Mouse (Mus musculus): ENCODE results near the gene Pkd1l2. TPM values are rescaled to one million over a fixed set of nuclear protein-coding genes. Genes with fewer than 3 reads are reported as not detected.

The Pkd1l2 gene
- polyA plus RNA-seq, 1 experiment: 0.09 TPM

DNA sequence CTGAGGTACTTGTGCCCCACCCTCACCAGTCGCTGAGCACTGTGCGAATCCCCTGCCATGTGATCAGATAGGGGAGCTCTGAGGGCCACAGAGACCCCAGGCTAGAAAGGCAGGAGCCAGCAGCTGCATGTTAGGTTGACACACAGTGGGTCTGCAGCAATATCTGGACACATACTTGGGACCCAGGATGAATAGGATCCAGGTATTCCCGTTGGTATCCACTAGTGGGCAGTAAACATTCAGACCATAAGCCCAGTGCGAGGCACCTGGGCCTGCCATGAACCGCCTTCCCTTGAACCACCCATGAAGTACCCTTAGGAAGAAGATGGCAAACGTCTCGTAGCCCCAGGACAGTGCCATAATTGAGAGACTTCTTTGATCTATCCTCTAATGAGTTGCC, 32.8 kb downstream of the Pkd1l2 start:
- Histone ChIP-seq H3K36me3 (ENCODE audit: control insufficient read depth, insufficient read depth, low read length) (no peaks in the 10 kb centered on the region), H3K4me3 (ENCODE audit: extremely low read depth, insufficient read depth, insufficient read length) (no peak overlapping the region), H3K27me3 (ENCODE audit: control insufficient read depth, insufficient read depth, low read length) (no peaks in the 10 kb centered on the region), H3K4me1 (ENCODE audit: control insufficient read depth, insufficient read depth, insufficient read length) (peaks cover 12% of the 10 kb centered on the region; the same call in 1 of the 2 replicates), H3K27ac (ENCODE audit: insufficient read depth, low read length) (no peak overlapping the region)
- 73% methylated on average over 7 of the region's 7 CpGs for WGBS
- TF ChIP-seq POLR2A (IDR thresholded peaks at IDR 0.05; ENCODE audit: low read depth, low read length) (no peak), CTCF (IDR thresholded peaks at IDR 0.05; ENCODE audit: extremely low read depth, insufficient read depth, insufficient read length, insufficient replicate concordance) (no peak)
- no peak for DNase-seq (ENCODE audit: low read depth in 1 of 2, low spot score in 2 of 2)

DNA sequence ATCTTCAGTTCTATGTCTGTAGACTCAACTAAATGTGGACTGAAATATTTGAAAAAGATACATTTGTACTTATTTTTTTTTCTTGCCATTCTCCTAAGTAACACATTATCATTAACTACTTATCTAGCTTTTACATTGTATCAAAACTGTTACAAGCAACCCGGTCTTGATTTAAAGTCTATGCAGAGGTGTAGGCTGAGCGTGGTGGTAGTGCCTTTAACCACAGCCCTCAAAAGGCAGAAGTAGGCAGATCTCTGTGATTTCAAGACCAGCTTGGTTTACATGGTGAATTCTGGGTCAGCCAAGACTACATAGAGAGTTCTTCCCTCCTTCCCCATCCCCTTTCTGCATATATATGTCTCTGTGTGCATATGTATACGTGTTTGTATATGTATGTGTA, 38.7 kb downstream of the Pkd1l2 start:
- WGBS: 46% methylated on average over 3 of the region's 3 CpGs
- TF ChIP-seq CTCF (IDR thresholded peaks at IDR 0.05; ENCODE audit: extremely low read depth, insufficient read depth, insufficient read length, insufficient replicate concordance) (no peak), POLR2A (IDR thresholded peaks at IDR 0.05; ENCODE audit: low read depth, low read length) (no peak)
- Histone ChIP-seq H3K4me3 (ENCODE audit: extremely low read depth, insufficient read depth, insufficient read length) (no peak overlapping the region), H3K4me1 (ENCODE audit: control insufficient read depth, insufficient read depth, insufficient read length) (peaks cover 4% of the 10 kb centered on the region; the same call in 1 of the 2 replicates), H3K27ac (ENCODE audit: insufficient read depth, low read length) (no peak overlapping the region), H3K36me3 (ENCODE audit: control insufficient read depth, insufficient read depth, low read length) (no peaks in the 10 kb centered on the region), H3K27me3 (ENCODE audit: control insufficient read depth, insufficient read depth, low read length) (no peaks in the 10 kb centered on the region)
- DNase-seq (ENCODE audit: low read depth in 1 of 2, low spot score in 2 of 2): no peak

DNA sequence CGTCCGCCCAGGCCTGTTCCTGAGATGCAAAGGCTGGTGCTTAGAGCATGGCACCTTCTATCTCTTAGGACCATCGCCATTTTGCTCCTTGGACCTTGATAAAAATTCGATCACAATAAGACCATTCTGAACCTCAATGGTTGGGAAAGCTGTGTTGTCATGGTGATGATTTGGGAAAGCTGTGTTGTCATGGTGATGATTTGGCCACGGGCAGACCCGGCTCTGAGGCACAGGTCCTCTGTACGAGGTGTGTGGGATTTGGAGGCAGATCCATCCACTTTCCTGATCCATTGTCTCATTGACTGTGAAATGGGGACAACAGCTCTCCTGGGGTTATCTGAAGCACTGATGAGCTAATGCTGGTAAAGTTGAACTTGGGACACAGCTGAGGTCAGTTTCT, 42.4 kb downstream of the Pkd1l2 start:
- no peak overlapping the region for H3K27ac ChIP-seq (ENCODE audit: insufficient read depth, low read length)
- no peaks in the 10 kb centered on the region for H3K4me1 ChIP-seq (ENCODE audit: control insufficient read depth, insufficient read depth, insufficient read length)
- no peak for TF ChIP-seq POLR2A (IDR thresholded peaks at IDR 0.05; ENCODE audit: low read depth, low read length)
- TF ChIP-seq CTCF (IDR thresholded peaks at IDR 0.05; ENCODE audit: extremely low read depth, insufficient read depth, insufficient read length, insufficient replicate concordance): no peak
- no peak for DNase-seq (ENCODE audit: low read depth in 1 of 2, low spot score in 2 of 2)
- no peaks in the 10 kb centered on the region for H3K36me3 ChIP-seq (ENCODE audit: control insufficient read depth, insufficient read depth, low read length)
- 85% methylated on average over 7 of the region's 7 CpGs for WGBS
- H3K4me3 ChIP-seq (ENCODE audit: extremely low read depth, insufficient read depth, insufficient read length): no peak overlapping the region
- no peaks in the 10 kb centered on the region for H3K27me3 ChIP-seq (ENCODE audit: control insufficient read depth, insufficient read depth, low read length)

- no peak overlapping the region for H3K27ac ChIP-seq (ENCODE audit: insufficient read depth, low read length)
- DNase-seq (ENCODE audit: low read depth in 1 of 2, low spot score in 2 of 2): no peak
- no peak for TF ChIP-seq POLR2A (IDR thresholded peaks at IDR 0.05; ENCODE audit: low read depth, low read length)
- TF ChIP-seq CTCF (IDR thresholded peaks at IDR 0.05; ENCODE audit: extremely low read depth, insufficient read depth, insufficient read length, insufficient replicate concordance): no peak
- 93% methylated on average over 7 of the region's 7 CpGs for WGBS
- H3K36me3 ChIP-seq (ENCODE audit: control insufficient read depth, insufficient read depth, low read length): no peaks in the 10 kb centered on the region
- H3K27me3 ChIP-seq (ENCODE audit: control insufficient read depth, insufficient read depth, low read length): no peaks in the 10 kb centered on the region
- H3K4me3 ChIP-seq (ENCODE audit: extremely low read depth, insufficient read depth, insufficient read length): no peak overlapping the region
- no peaks in the 10 kb centered on the region for H3K4me1 ChIP-seq (ENCODE audit: control insufficient read depth, insufficient read depth, insufficient read length)
Observed at GRCm38 (mm10) chr8:117037374-117037935, 44.8 kb downstream of the Pkd1l2 start.

GRCm38 (mm10) chr8:117033393-117033792, 48.9 kb downstream of the Pkd1l2 start:
- no peak overlapping the region for H3K27ac ChIP-seq (ENCODE audit: insufficient read depth, low read length)
- WGBS: 20% methylated on average over 3 of the region's 3 CpGs
- H3K4me3 ChIP-seq (ENCODE audit: extremely low read depth, insufficient read depth, insufficient read length): no peak overlapping the region
- H3K4me1 ChIP-seq (ENCODE audit: control insufficient read depth, insufficient read depth, insufficient read length): no peaks in the 10 kb centered on the region
- no peak for DNase-seq (ENCODE audit: low read depth in 1 of 2, low spot score in 2 of 2)
- TF ChIP-seq CTCF (IDR thresholded peaks at IDR 0.05; ENCODE audit: extremely low read depth, insufficient read depth, insufficient read length, insufficient replicate concordance): no peak
- no peak for TF ChIP-seq POLR2A (IDR thresholded peaks at IDR 0.05; ENCODE audit: low read depth, low read length)
- no peaks in the 10 kb centered on the region for H3K36me3 ChIP-seq (ENCODE audit: control insufficient read depth, insufficient read depth, low read length)
- no peaks in the 10 kb centered on the region for H3K27me3 ChIP-seq (ENCODE audit: control insufficient read depth, insufficient read depth, low read length)

GRCm38 (mm10) chr8:117032609-117033008, 49.6 kb downstream of the Pkd1l2 start:
- no peak for DNase-seq (ENCODE audit: low read depth in 1 of 2, low spot score in 2 of 2)
- no peak overlapping the region for H3K4me3 ChIP-seq (ENCODE audit: extremely low read depth, insufficient read depth, insufficient read length)
- no peak overlapping the region for H3K27ac ChIP-seq (ENCODE audit: insufficient read depth, low read length)
- 46% methylated on average over 8 of the region's 8 CpGs for WGBS
- no peaks in the 10 kb centered on the region for H3K4me1 ChIP-seq (ENCODE audit: control insufficient read depth, insufficient read depth, insufficient read length)
- H3K36me3 ChIP-seq (ENCODE audit: control insufficient read depth, insufficient read depth, low read length): no peaks in the 10 kb centered on the region
- TF ChIP-seq POLR2A (IDR thresholded peaks at IDR 0.05; ENCODE audit: low read depth, low read length): no peak
- no peak for TF ChIP-seq CTCF (IDR thresholded peaks at IDR 0.05; ENCODE audit: extremely low read depth, insufficient read depth, insufficient read length, insufficient replicate concordance)
- H3K27me3 ChIP-seq (ENCODE audit: control insufficient read depth, insufficient read depth, low read length): no peaks in the 10 kb centered on the region

GRCm38 (mm10) chr8:117031476-117031875, 50.8 kb downstream of the Pkd1l2 start:
- 81% methylated on average over 6 of the region's 6 CpGs for WGBS
- H3K36me3 ChIP-seq (ENCODE audit: control insufficient read depth, insufficient read depth, low read length): no peaks in the 10 kb centered on the region
- TF ChIP-seq CTCF (IDR thresholded peaks at IDR 0.05; ENCODE audit: extremely low read depth, insufficient read depth, insufficient read length, insufficient replicate concordance) (no peak), POLR2A (IDR thresholded peaks at IDR 0.05; ENCODE audit: low read depth, low read length) (no peak)

More at GRCm38 (mm10) chr8:117031476-117031875, 50.8 kb downstream of the Pkd1l2 start:
- no peak for DNase-seq (ENCODE audit: low read depth in 1 of 2, low spot score in 2 of 2)
- Histone ChIP-seq H3K4me1 (ENCODE audit: control insufficient read depth, insufficient read depth, insufficient read length) (no peaks in the 10 kb centered on the region), H3K27ac (ENCODE audit: insufficient read depth, low read length) (no peak overlapping the region), H3K27me3 (ENCODE audit: control insufficient read depth, insufficient read depth, low read length) (no peaks in the 10 kb centered on the region), H3K4me3 (ENCODE audit: extremely low read depth, insufficient read depth, insufficient read length) (no peak overlapping the region)

All from spleen, adult 2 months (tissue).